14 mouse cellular contexts compared by ENCODE assay signal in the genomic region with DNA sequence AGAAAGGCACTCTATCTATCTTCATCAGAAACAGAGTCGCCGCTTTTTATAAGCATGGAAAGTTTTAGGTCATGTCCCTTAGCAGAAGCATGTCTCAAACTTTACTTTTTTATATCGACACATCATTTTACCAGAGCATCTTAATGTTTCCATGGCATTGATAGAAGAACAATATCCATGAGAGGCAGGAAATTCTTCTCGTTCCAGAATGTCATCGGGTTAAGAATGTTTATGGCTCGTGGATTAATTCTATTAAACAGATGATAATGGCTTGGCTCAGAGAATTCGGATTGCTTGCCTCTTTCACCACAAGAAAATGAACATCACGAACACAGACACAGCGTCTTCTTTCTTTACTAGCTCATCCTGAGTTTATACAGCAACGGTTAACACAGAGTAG.
DNase-seq lines count a peak whose midpoint lies in the region; ATAC-seq and TF ChIP-seq lines count a peak whose summit lies in the region.
"Had no signal": no experiment of that assay in that cellular context is flagged by ENCODE, and none has a peak within 500 bp of the region (broad histone marks: within the 10 kb centered on the region; RNA-seq: fewer than 3 reads in every experiment).

No protein-coding gene starts in this region.

- H3K4me3 ChIP-seq in heart, adult 2 months = no peak overlapping the region
- no peak overlapping the region for H3K4me3 ChIP-seq in heart, embryonic 10.5 days
- H3K4me3 ChIP-seq in kidney, postnatal 0 days (replicated peaks; ENCODE audit: low read depth, low read length) = no peak overlapping the region
- H3K4me3 ChIP-seq in brown adipose tissue, adult 24 weeks (ENCODE audit: insufficient read depth, low read depth, low read length) = no peak overlapping the region
- H3K4me3 ChIP-seq in myocyte = no peak overlapping the region
- H3K4me3 ChIP-seq: hindbrain, embryonic 10.5 days; limb, embryonic 13.5 days had no signal

- no peak overlapping the region for H3K4me2 ChIP-seq in kidney, postnatal 0 days (ENCODE audit: low read length)
- H3K4me2 ChIP-seq in myocyte (ENCODE audit: low read depth) = peak overlapping the region; percentile 18
- H3K4me2 ChIP-seq: limb, embryonic 13.5 days had no signal

- 54% methylated on average over 10 of the region's 10 CpGs for WGBS in heart, adult 2 months
- WGBS in heart, embryonic 10.5 days = 90% methylated on average over 10 of the region's 10 CpGs
- WGBS in kidney, postnatal 0 days = 52% methylated on average over 10 of the region's 10 CpGs

- no peak overlapping the region for H3K9ac ChIP-seq in heart, adult 2 months (ENCODE audit: low read depth, low read length)
- H3K9ac ChIP-seq in kidney, postnatal 0 days (ENCODE audit: low read depth, low read length) = no peak overlapping the region
- H3K9ac ChIP-seq: limb, embryonic 13.5 days had no signal

- no peak for TF ChIP-seq EP300 in heart, adult 2 months (IDR thresholded peaks at IDR 0.05; ENCODE audit: insufficient read depth, low read depth, low read length)

- H3K27ac ChIP-seq in heart, adult 2 months = peak overlapping the region; percentile 34
- H3K27ac ChIP-seq in heart, embryonic 10.5 days = no peak overlapping the region
- H3K27ac ChIP-seq in kidney, postnatal 0 days = peak overlapping the region; percentile 54; the same call in 1 of the 2 replicates
- H3K27ac ChIP-seq in brown adipose tissue, adult 24 weeks (replicated peaks; ENCODE audit: low read depth, low read length) = peak overlapping the region; percentile 46
- H3K27ac ChIP-seq: hindbrain, embryonic 10.5 days; limb, embryonic 13.5 days had no signal

- DNase-seq in heart, adult 2 months = no peak
- no peak for DNase-seq in heart, embryonic 10.5 days (ENCODE audit: low spot score)
- peak; percentile 67 for DNase-seq in kidney, postnatal 0 days (ENCODE audit: low spot score)
- no peak for DNase-seq in kidney, postnatal 36 days
- DNase-seq in layer of hippocampus, postnatal 25 days (ENCODE audit: extremely low spot score in 1 of 2, low spot score in 1 of 2) = no peak
- no peak for DNase-seq in neural tube, embryonic 10.5 days (ENCODE audit: extremely low spot score, low spot score)
- DNase-seq: adrenal gland, postnatal 14 days; B cell, adult 2 months; retina, postnatal 1 day had no signal

- H3K79me2 ChIP-seq in heart, adult 2 months (replicated peaks; ENCODE audit: control insufficient read depth, insufficient read depth, low read length) = no peaks in the 10 kb centered on the region
- no peaks in the 10 kb centered on the region for H3K79me2 ChIP-seq in myocyte (ENCODE audit: control insufficient read depth, insufficient read depth)

- no peaks in the 10 kb centered on the region; the same call in 1 of the 2 replicates for H3K4me1 ChIP-seq in heart, adult 2 months (ENCODE audit: control insufficient read depth, insufficient read depth, low read length)
- H3K4me1 ChIP-seq in heart, embryonic 10.5 days = 0 out of 2 replicates have a peak, but pooled peaks cover 4% of the 10 kb centered on the region
- no peaks in the 10 kb centered on the region; the same call in 1 of the 2 replicates for H3K4me1 ChIP-seq in kidney, postnatal 0 days (replicated peaks; ENCODE audit: insufficient read depth, low read length)
- no peaks in the 10 kb centered on the region for H3K4me1 ChIP-seq in brown adipose tissue, adult 24 weeks (ENCODE audit: control insufficient read depth, insufficient read depth, insufficient read length, low read length)
- H3K4me1 ChIP-seq: hindbrain, embryonic 10.5 days had no signal

- ATAC-seq in kidney, postnatal 0 days (replicated peaks; ENCODE audit: low FRiP score, low read depth) = no peak
- ATAC-seq: midbrain, embryonic 16.5 days had no signal

- intact Hi-C loops in heart, adult 2 months (cut with DNase I) = no loop called here

- H3K9me3 ChIP-seq in heart, embryonic 10.5 days = no peaks in the 10 kb centered on the region
- no peaks in the 10 kb centered on the region for H3K9me3 ChIP-seq in kidney, postnatal 0 days (replicated peaks; ENCODE audit: low read length)
- H3K9me3 ChIP-seq: hindbrain, embryonic 10.5 days; limb, embryonic 13.5 days had no signal

- no peak for TF ChIP-seq CTCF in heart, adult 2 months (IDR thresholded peaks at IDR 0.05)
- TF ChIP-seq CTCF in kidney, postnatal 0 days (IDR thresholded peaks at IDR 0.05; ENCODE audit: low read depth) = no peak

- no peaks in the 10 kb centered on the region for H3K36me3 ChIP-seq in heart, adult 2 months (ENCODE audit: control insufficient read depth, insufficient read depth, low read length)
- H3K36me3 ChIP-seq in heart, embryonic 10.5 days = no peaks in the 10 kb centered on the region
- no peaks in the 10 kb centered on the region for H3K36me3 ChIP-seq in kidney, postnatal 0 days (ENCODE audit: insufficient read depth, low read length)
- H3K36me3 ChIP-seq in myocyte (ENCODE audit: control insufficient read depth, insufficient read depth) = no peaks in the 10 kb centered on the region
- H3K36me3 ChIP-seq: hindbrain, embryonic 10.5 days had no signal

- H3K27me3 ChIP-seq in heart, adult 2 months (ENCODE audit: control insufficient read depth, insufficient read depth, low read length) = no peaks in the 10 kb centered on the region
- no peaks in the 10 kb centered on the region for H3K27me3 ChIP-seq in heart, embryonic 10.5 days (ENCODE audit: insufficient read depth, poor library complexity, severe bottlenecking)
- H3K27me3 ChIP-seq in kidney, postnatal 0 days (ENCODE audit: insufficient read depth, low read length) = no peaks in the 10 kb centered on the region
- no peaks in the 10 kb centered on the region for H3K27me3 ChIP-seq in myocyte (ENCODE audit: control insufficient read depth, insufficient read depth, insufficient read length)
- H3K27me3 ChIP-seq: limb, embryonic 13.5 days had no signal

- TF ChIP-seq POLR2A in heart, adult 2 months (IDR thresholded peaks at IDR 0.05; ENCODE audit: insufficient read depth, low read depth, low read length) = no peak
- TF ChIP-seq POLR2A in myocyte (IDR thresholded peaks at IDR 0.05; ENCODE audit: insufficient read length, low read depth) = no peak

- no peak overlapping the region for H3ac ChIP-seq in myocyte (ENCODE audit: control insufficient read depth, insufficient read length)

TF ChIP-seq in myocyte, 11 proteins besides CTCF, POLR2A, EP300 and RAD21:
- TF ChIP-seq USF1 (IDR thresholded peaks at IDR 0.05; ENCODE audit: low read depth) = no peak
- TF ChIP-seq E2F4 (IDR thresholded peaks at IDR 0.05; ENCODE audit: insufficient read depth) = no peak
- TF ChIP-seq POLR2AphosphoS2 (IDR thresholded peaks at IDR 0.05; ENCODE audit: insufficient read length, low read depth) = no peak
- no peak for TF ChIP-seq CEBPB (IDR thresholded peaks at IDR 0.05; ENCODE audit: insufficient read depth, poor library complexity, severe bottlenecking)
- TF ChIP-seq SRF (IDR thresholded peaks at IDR 0.05; ENCODE audit: control insufficient read depth, insufficient read length, low read depth) = no peak
- TF ChIP-seq TCF3 (IDR thresholded peaks at IDR 0.05; ENCODE audit: insufficient read length, low read depth) = no peak
- TF ChIP-seq MAX (IDR thresholded peaks at IDR 0.05; ENCODE audit: low read depth) = no peak
- TF ChIP-seq REST (IDR thresholded peaks at IDR 0.05; ENCODE audit: insufficient read depth, insufficient read length) = no peak
- TF ChIP-seq MYOG (IDR thresholded peaks at IDR 0.05; ENCODE audit: control insufficient read depth in 1 of 3, insufficient read depth in 1 of 3, insufficient read length in 2 of 3, low read depth in 2 of 3) = no peak
- no peak for TF ChIP-seq MYOD1 (IDR thresholded peaks at IDR 0.05; ENCODE audit: control insufficient read depth in 1 of 3, insufficient read length in 2 of 3, low read depth in 2 of 3)
- TF ChIP-seq TCF12 (IDR thresholded peaks at IDR 0.05; ENCODE audit: insufficient read depth, poor library complexity, severe bottlenecking) = no peak
